Mouse (Mus musculus): ENCODE results near the gene B4galnt2. TPM values are rescaled to one million over a fixed set of nuclear protein-coding genes. Genes with fewer than 3 reads are reported as not detected.

Gene B4galnt2
- polyA plus RNA-seq, 1 experiment: not detected

DNA sequence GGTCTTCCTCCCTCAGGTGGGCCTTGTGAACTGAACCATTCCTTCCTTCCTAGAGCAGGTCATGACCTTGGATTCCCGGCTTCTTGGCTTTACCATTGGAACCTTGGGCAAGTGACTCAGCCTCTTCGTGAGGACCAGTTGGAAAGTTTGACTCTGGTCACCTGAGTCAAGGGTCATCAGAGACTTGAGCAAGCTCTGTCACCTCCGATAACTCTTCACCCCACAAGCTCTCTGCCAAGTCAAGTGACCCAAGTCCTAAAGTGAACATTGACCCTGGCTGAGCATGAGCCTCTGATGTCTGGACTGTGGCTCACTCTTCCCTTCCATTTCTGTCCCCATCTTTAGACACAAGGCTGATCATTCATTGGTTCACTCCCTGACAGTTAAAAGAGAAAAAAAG, 93.2 kb downstream of the B4galnt2 start:
- no peak for DNase-seq (ENCODE audit: low read depth)
- no peak for TF ChIP-seq CTCF (IDR thresholded peaks at IDR 0.05; ENCODE audit: borderline replicate concordance, extremely low read depth, insufficient read depth, insufficient read length)
- TF ChIP-seq POLR2A (IDR thresholded peaks at IDR 0.05; ENCODE audit: borderline replicate concordance, extremely low read depth, insufficient read depth, insufficient read length, poor library complexity, severe bottlenecking): no peak

DNA sequence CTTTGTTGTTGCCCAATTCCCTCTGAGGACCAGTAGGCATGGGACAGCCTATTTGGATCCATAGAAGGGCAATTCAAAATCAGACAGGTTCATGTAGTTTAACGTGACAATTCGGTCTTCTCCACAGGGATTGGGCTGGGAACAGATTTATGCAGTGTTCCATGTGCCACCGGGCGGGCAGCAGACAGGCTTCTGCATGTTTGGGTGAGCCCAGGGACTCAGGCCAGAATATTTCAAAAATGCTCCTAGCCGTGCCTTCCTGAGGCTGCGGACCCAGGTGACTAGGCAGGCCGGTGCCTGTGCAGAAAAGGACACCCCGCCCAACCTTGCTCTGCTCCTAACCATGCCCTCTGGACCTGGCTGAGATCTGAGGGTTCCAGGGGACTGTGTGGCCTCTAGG, 95.6 kb downstream of the B4galnt2 start:
- TF ChIP-seq POLR2A (IDR thresholded peaks at IDR 0.05; ENCODE audit: borderline replicate concordance, extremely low read depth, insufficient read depth, insufficient read length, poor library complexity, severe bottlenecking) (no peak), CTCF (IDR thresholded peaks at IDR 0.05; ENCODE audit: borderline replicate concordance, extremely low read depth, insufficient read depth, insufficient read length) (no peak)
- DNase-seq (ENCODE audit: low read depth): no peak

Other genes starting within 250 kb of the B4galnt2 start
- 172 and 205 TPM in 2 replicates for gene Phb, start 247.9 kb downstream of the B4galnt2 start, polyA plus RNA-seq (2012; rRNA removed)
- gene Zfp652, start 202.2 kb downstream of the B4galnt2 start, polyA plus RNA-seq (2012; rRNA removed): 24.6 and 35.9 TPM in 2 replicates
- 0.38 and 0.56 TPM in 2 replicates for gene B130006D01Rik, start 191.3 kb downstream of the B4galnt2 start, polyA plus RNA-seq (2012; rRNA removed)
- gene Phospho1, start 90.4 kb downstream of the B4galnt2 start, polyA plus RNA-seq (2012; rRNA removed): 0.67 and 9.9 TPM in 2 replicates
- gene Gngt2, start 77.7 kb downstream of the B4galnt2 start, polyA plus RNA-seq (2012; rRNA removed): 1.4 and 1.5 TPM in 2 replicates
- gene Abi3, start 72.4 kb downstream of the B4galnt2 start, polyA plus RNA-seq (2012; rRNA removed): 2.7 and 3.3 TPM in 2 replicates
- 11.9 and 13.4 TPM in 2 replicates for gene Igf2bp1, start 91.0 kb upstream of the B4galnt2 start, polyA plus RNA-seq (2012; rRNA removed)
- gene Gip, start 109.7 kb upstream of the B4galnt2 start, polyA plus RNA-seq (2012; rRNA removed): not detected in 2 replicates
- gene Snf8, start 120.0 kb upstream of the B4galnt2 start, polyA plus RNA-seq (2012; rRNA removed): 52.7 and 60.8 TPM in 2 replicates
- gene Ube2z, start 150.5 kb upstream of the B4galnt2 start, polyA plus RNA-seq (2012; rRNA removed): 57.9 and 62.6 TPM in 2 replicates
- gene Atp5g1, start 160.8 kb upstream of the B4galnt2 start, polyA plus RNA-seq (2012; rRNA removed): 312 and 344 TPM in 2 replicates
- gene Calcoco2, start 197.1 kb upstream of the B4galnt2 start, polyA plus RNA-seq (2012; rRNA removed): not detected in 2 replicates
- gene Ttll6, start 218.9 kb upstream of the B4galnt2 start, polyA plus RNA-seq (2012; rRNA removed): 0.71 and 0.86 TPM in 2 replicates